Mouse (Mus musculus) limb, embryonic 14.5 days (tissue): ENCODE measurements around the gene Sapcd1. TPM values are rescaled to one million over a fixed set of nuclear protein-coding genes. Genes with fewer than 3 reads are reported as not detected.
A peak's percentile ranks its signal among the peaks of the same experiment; 100 is the strongest.
"Not testable (repeated sequence)": the region's sequence is repeated elsewhere in the genome, so short reads cannot be mapped to it uniquely, and the experiment has no call there.

Experiments used
- ATAC-seq: fragments of 200-750 bp; cut with Nextera tagmentation; 2 replicates; pipeline ENCODE4 v1.8.0; 2017; ENCODE audit warnings: low read depth, moderate number of reproducible peaks, moderate TSS enrichment; ENCODE audit not compliant: low FRiP score
- DNase-seq: peaks from one replicate; pipeline ENCODE4 v3.0.0-alpha.2; 2015; ENCODE audit warnings: low spot score
- H3K27ac ChIP-seq: fragments of 300-500 bp; sonication (generic); replicated peaks from 2 replicates; pipeline ENCODE4 v1.5.1; 2014; ENCODE audit warnings: low read depth, mild to moderate bottlenecking, low read length, moderate library complexity, mixed read lengths
- H3K27me3 ChIP-seq: fragments of 300-500 bp; sonication (generic); 2 replicates; pipeline ENCODE4 v1.6.1; 2014; ENCODE audit warnings: low read length, mixed read lengths; ENCODE audit not compliant: control insufficient read depth, insufficient read depth
- H3K36me3 ChIP-seq: fragments of 300-500 bp; sonication (generic); 2 replicates; pipeline ENCODE4 v1.6.1; 2014; ENCODE audit warnings: mild to moderate bottlenecking, low read length, moderate library complexity, mixed read lengths; ENCODE audit not compliant: control insufficient read depth, insufficient read depth
- H3K4me1 ChIP-seq: fragments of 300-500 bp; sonication (generic); 2 replicates; pipeline ENCODE4 v1.6.1; 2014; ENCODE audit warnings: antibody characterized with exemption, low read length, mixed read lengths; ENCODE audit not compliant: control insufficient read depth, insufficient read depth
- H3K4me2 ChIP-seq: fragments of 300-500 bp; sonication (generic); replicated peaks from 2 replicates; pipeline ENCODE4 v1.6.1; 2014; ENCODE audit warnings: low read depth, mild to moderate bottlenecking, low read length, moderate library complexity; ENCODE audit not compliant: severe bottlenecking
- H3K4me3 ChIP-seq: fragments of 300-500 bp; sonication (generic); replicated peaks from 2 replicates; pipeline ENCODE4 v1.5.1; 2014; ENCODE audit warnings: low read length
- H3K9ac ChIP-seq: fragments of 300-500 bp; sonication (generic); 2 replicates; pipeline ENCODE4 v1.6.1; 2014; ENCODE audit warnings: mild to moderate bottlenecking, low read depth, low read length, moderate library complexity; ENCODE audit not compliant: severe bottlenecking
- H3K9me3 ChIP-seq: fragments of 300-500 bp; sonication (generic); 2 replicates; pipeline ENCODE4 v1.6.1; 2016; ENCODE audit warnings: low read length; ENCODE audit not compliant: control insufficient read depth
- POLR2A ChIP-seq: fragments of 200-500 bp; IDR thresholded peaks from 2 replicates; pipeline ENCODE4 v1.8.0; 2012; ENCODE audit warnings: inconsistent platforms, mild to moderate bottlenecking, moderate library complexity, borderline replicate concordance; ENCODE audit not compliant: insufficient read depth, insufficient read length; ENCODE audit errors: extremely low read depth
- WGBS: fragments of 180-500 bp; shearing (Covaris S2); extraction: QIAGEN DNeasy Blood & Tissue Kit; methylation state at CpG from one replicate; pipeline ENCODE4 v1.1.7; 2014; 5-methylcytosine and 5-hydroxymethylcytosine counted together
- polyA plus RNA-seq, 2 experiments: library from polyadenylated mRNA; depleted of rRNA in 1 of 2; stranded (reverse) in 1 of 2; unstranded in 1 of 2; fragments of >200 nt; fragmentation: Nextera tagmentation in 1 of 2; extraction: Ambion mirVana in 1 of 2; gene quantifications; 2 replicates each; pipeline versions ENCODE4 v1.2.1 to v1.2.3; 2012 to 2014

Sapcd1 gene
- polyA plus RNA-seq, 2 experiments, result 12.0 to 13.7 TPM

- peaks cover 42% of the 10 kb centered on the region for H3K36me3 ChIP-seq
- H3K4me3 ChIP-seq, result peak overlapping the region; percentile 91
- WGBS, result 6% methylated on average over 12 of the region's 12 CpGs
- peak overlapping the region; percentile 78 for H3K9ac ChIP-seq
- H3K27me3 ChIP-seq, result no peaks in the 10 kb centered on the region
- DNase-seq, result no peak
- no peak for TF ChIP-seq POLR2A
- no peaks in the 10 kb centered on the region for H3K9me3 ChIP-seq
- H3K4me2 ChIP-seq, result peak overlapping the region; percentile 88
- H3K27ac ChIP-seq, result peak overlapping the region; percentile 99
- H3K4me1 ChIP-seq, result peaks cover 16% of the 10 kb centered on the region
- no peak for ATAC-seq
These were observed 25.5 kb downstream of the Sapcd1 start for GRCm38 (mm10) chr17:35002153-35002865.

GRCm38 (mm10) chr17:35001452-35002152 lies 26.2 kb downstream of the Sapcd1 start:
- Histone ChIP-seq H3K4me2 (peak overlapping the region; percentile 88), H3K9me3 (no peaks in the 10 kb centered on the region), H3K36me3 (peaks cover 34% of the 10 kb centered on the region), H3K27ac (peak overlapping the region; percentile 99), H3K27me3 (no peaks in the 10 kb centered on the region), H3K9ac (peak overlapping the region; percentile 78), H3K4me1 (peaks cover 18% of the 10 kb centered on the region), H3K4me3 (peak overlapping the region; percentile 91)
- ATAC-seq (no peak; the same call in 1 of the 2 replicates), DNase-seq (peak; percentile 35)
- under 1% methylated on average over 35 of the region's 35 CpGs for WGBS
- no peak for TF ChIP-seq POLR2A

GRCm38 (mm10) chr17:35000717-35001451 lies 26.9 kb downstream of the Sapcd1 start, which contains the start of gene Vars:
Gene Vars (plus strand): TSS chr17:35000987.
- under 1% methylated on average over 52 of the region's 83 CpGs for WGBS
- TF ChIP-seq POLR2A, result no peak
- peak within 1 kb of the TSS; percentile 91 for H3K4me3 ChIP-seq

GRCm38 (mm10) chr17:34999871-35000716 lies 27.7 kb downstream of the Sapcd1 start:
- Histone ChIP-seq H3K4me1 (peaks cover 18% of the 10 kb centered on the region), H3K36me3 (peaks cover 21% of the 10 kb centered on the region), H3K27ac (peak overlapping the region; percentile 99), H3K9ac (peak overlapping the region; percentile 78), H3K4me2 (peak overlapping the region; percentile 88), H3K4me3 (peak overlapping the region; percentile 91)
- WGBS, result 20% methylated on average over 29 of the region's 32 CpGs
- ATAC-seq, H3K27me3 ChIP-seq, DNase-seq, H3K9me3 ChIP-seq: not testable (repeated sequence)

More at GRCm38 (mm10) chr17:35000717-35001451, 26.9 kb downstream of the Sapcd1 start, which contains the start of gene Vars:
- Histone ChIP-seq H3K4me2 (peak within 1 kb of the TSS; percentile 88), H3K27me3 (no peaks in the 10 kb centered on the region), H3K9ac (peak within 1 kb of the TSS; percentile 78), H3K9me3 (no peaks in the 10 kb centered on the region), H3K36me3 (peaks cover 29% of the 10 kb centered on the region), H3K4me1 (peaks cover 18% of the 10 kb centered on the region), H3K27ac (peak within 1 kb of the TSS; percentile 99)
- DNase-seq (peak; percentile 86), ATAC-seq (peak; percentile 89)
